Mouse (Mus musculus): ENCODE measurements around the gene Tbl2. TPM values are rescaled to one million over a fixed set of nuclear protein-coding genes. Genes with fewer than 3 reads are reported as not detected.
A peak's percentile ranks its signal among the peaks of the same experiment; 100 is the strongest.

The Tbl2 gene
- total RNA-seq, 1 experiment, result 49.6 TPM

GRCm38 (mm10) chr5:135186231-135186620, 36.8 kb downstream of the Tbl2 start:
- Histone ChIP-seq H3K4me3 (ENCODE audit: insufficient read depth in 1 of 2, low read depth in 1 of 2, low read length in 2 of 2, poor library complexity in 1 of 2, severe bottlenecking in 1 of 2) (peak overlapping the region; percentile 90 to 98), H3K4me1 (ENCODE audit: control insufficient read depth in 2 of 2, insufficient read depth in 2 of 2, low read length in 2 of 2, poor library complexity in 1 of 2) (peaks cover 2 to 7% of the 10 kb centered on the region in 2 experiments; a peak in 2 of 4 replicates), H3K36me3 (ENCODE audit: control insufficient read depth, insufficient read depth, low read length, poor library complexity, severe bottlenecking) (peaks cover 11% of the 10 kb centered on the region; the same call in 1 of the 2 replicates), H3K27ac (ENCODE audit: insufficient read depth, low read depth, low read length, poor library complexity, severe bottlenecking) (peak overlapping the region; percentile 86; the same call in 1 of the 2 replicates), H3K9ac (ENCODE audit: insufficient read depth, low read depth, low read length, poor library complexity, severe bottlenecking) (peak overlapping the region; percentile 87), H3K9me3 (ENCODE audit: control insufficient read depth, insufficient read depth, low read depth, low read length) (no peaks in the 10 kb centered on the region)
- TF ChIP-seq ZNF384 (IDR thresholded peaks at IDR 0.05; ENCODE audit: low read depth, low read length), result no peak
- no peak for TF ChIP-seq CHD2 (IDR thresholded peaks at IDR 0.05; ENCODE audit: low read depth, low read length)
- in situ Hi-C loops (cut with MboI; ENCODE audit: low sequenced_read_pairs in 2 of 2, unreplicated experiment in 2 of 2), result no loop called here
- DNase-seq (ENCODE audit: low read depth, low spot score), result no peak

GRCm38 (mm10) chr5:135186621-135187348, 37.3 kb downstream of the Tbl2 start, which contains the start of gene Baz1b:
TSS of gene Baz1b (plus strand) at chr5:135187264.
- peak; percentile 94 for DNase-seq (ENCODE audit: low read depth, low spot score)
- in situ Hi-C loops (cut with MboI; ENCODE audit: low sequenced_read_pairs in 2 of 2, unreplicated experiment in 2 of 2), result no loop called here
- Histone ChIP-seq H3K4me1 (ENCODE audit: control insufficient read depth in 2 of 2, insufficient read depth in 2 of 2, low read length in 2 of 2, poor library complexity in 1 of 2) (peaks cover 0 to 5% of the 10 kb centered on the region in 2 experiments; a peak in 3 of 4 replicates), H3K9ac (ENCODE audit: insufficient read depth, low read depth, low read length, poor library complexity, severe bottlenecking) (peak within 1 kb of the TSS; percentile 91), H3K4me3 (ENCODE audit: insufficient read depth in 1 of 2, low read depth in 1 of 2, low read length in 2 of 2, poor library complexity in 1 of 2, severe bottlenecking in 1 of 2) (peak within 1 kb of the TSS; percentile 90 to 98), H3K9me3 (ENCODE audit: control insufficient read depth, insufficient read depth, low read depth, low read length) (no peaks in the 10 kb centered on the region), H3K27ac (ENCODE audit: insufficient read depth, low read depth, low read length, poor library complexity, severe bottlenecking) (peak within 1 kb of the TSS; percentile 86), H3K36me3 (ENCODE audit: control insufficient read depth, insufficient read depth, low read length, poor library complexity, severe bottlenecking) (peaks cover 9% of the 10 kb centered on the region; the same call in 1 of the 2 replicates)
- TF ChIP-seq MAFK (IDR thresholded peaks at IDR 0.05; ENCODE audit: insufficient read depth, low read depth, low read length), result no peak
- TF ChIP-seq ZC3H11A (IDR thresholded peaks at IDR 0.05; ENCODE audit: borderline replicate concordance, low read depth, low read length), result no peak
- TF ChIP-seq HCFC1 (IDR thresholded peaks at IDR 0.05; ENCODE audit: borderline replicate concordance, insufficient read depth, low read length), result no peak
- peak; percentile 88 for TF ChIP-seq CHD2 (IDR thresholded peaks at IDR 0.05; ENCODE audit: low read depth, low read length)
- TF ChIP-seq ZNF384 (IDR thresholded peaks at IDR 0.05; ENCODE audit: low read depth, low read length), result no peak

GRCm38 (mm10) chr5:135187349-135188213, 38.1 kb downstream of the Tbl2 start:
- peaks cover 7% of the 10 kb centered on the region; the same call in 1 of the 2 replicates for H3K36me3 ChIP-seq (ENCODE audit: control insufficient read depth, insufficient read depth, low read length, poor library complexity, severe bottlenecking)
- peak overlapping the region; percentile 85 for H3K27ac ChIP-seq (ENCODE audit: insufficient read depth, low read depth, low read length, poor library complexity, severe bottlenecking)
- H3K4me1 ChIP-seq (ENCODE audit: control insufficient read depth in 2 of 2, insufficient read depth in 2 of 2, low read length in 2 of 2, poor library complexity in 1 of 2), result no peaks in the 10 kb centered on the region; a peak in 2 of 4 replicates
- in situ Hi-C loops (cut with MboI; ENCODE audit: low sequenced_read_pairs in 2 of 2, unreplicated experiment in 2 of 2), result no loop called here
- H3K4me3 ChIP-seq (ENCODE audit: insufficient read depth in 1 of 2, low read depth in 1 of 2, low read length in 2 of 2, poor library complexity in 1 of 2, severe bottlenecking in 1 of 2), result peak overlapping the region; percentile 90 to 98
- TF ChIP-seq ZNF384 (IDR thresholded peaks at IDR 0.05; ENCODE audit: low read depth, low read length) (no peak), HCFC1 (IDR thresholded peaks at IDR 0.05; ENCODE audit: borderline replicate concordance, insufficient read depth, low read length) (no peak), ZC3H11A (IDR thresholded peaks at IDR 0.05; ENCODE audit: borderline replicate concordance, low read depth, low read length) (no peak), CHD2 (IDR thresholded peaks at IDR 0.05; ENCODE audit: low read depth, low read length) (no peak), MAFK (IDR thresholded peaks at IDR 0.05; ENCODE audit: insufficient read depth, low read depth, low read length) (no peak)
- peak overlapping the region; percentile 91 for H3K9ac ChIP-seq (ENCODE audit: insufficient read depth, low read depth, low read length, poor library complexity, severe bottlenecking)
- peak; percentile 55 for DNase-seq (ENCODE audit: low read depth, low spot score)
- H3K9me3 ChIP-seq (ENCODE audit: control insufficient read depth, insufficient read depth, low read depth, low read length), result no peaks in the 10 kb centered on the region

- H3K36me3 ChIP-seq (ENCODE audit: control insufficient read depth, insufficient read depth, low read length, poor library complexity, severe bottlenecking), result peaks cover 11% of the 10 kb centered on the region
- DNase-seq (ENCODE audit: low read depth, low spot score), result no peak
- in situ Hi-C loops (cut with MboI; ENCODE audit: low sequenced_read_pairs in 2 of 2, unreplicated experiment in 2 of 2), result no loop called here
- peak overlapping the region; percentile 91 for H3K9ac ChIP-seq (ENCODE audit: insufficient read depth, low read depth, low read length, poor library complexity, severe bottlenecking)
- no peaks in the 10 kb centered on the region; a peak in 1 of 4 replicates for H3K4me1 ChIP-seq (ENCODE audit: control insufficient read depth in 2 of 2, insufficient read depth in 2 of 2, low read length in 2 of 2, poor library complexity in 1 of 2)
- H3K4me3 ChIP-seq (ENCODE audit: insufficient read depth in 1 of 2, low read depth in 1 of 2, low read length in 2 of 2, poor library complexity in 1 of 2, severe bottlenecking in 1 of 2), result peak overlapping the region; percentile 90 to 98
- TF ChIP-seq ZNF384 (IDR thresholded peaks at IDR 0.05; ENCODE audit: low read depth, low read length) (peak; percentile 74), HCFC1 (IDR thresholded peaks at IDR 0.05; ENCODE audit: borderline replicate concordance, insufficient read depth, low read length) (no peak), CHD2 (IDR thresholded peaks at IDR 0.05; ENCODE audit: low read depth, low read length) (no peak), ZC3H11A (IDR thresholded peaks at IDR 0.05; ENCODE audit: borderline replicate concordance, low read depth, low read length) (no peak), MAFK (IDR thresholded peaks at IDR 0.05; ENCODE audit: insufficient read depth, low read depth, low read length) (no peak)
- H3K9me3 ChIP-seq (ENCODE audit: control insufficient read depth, insufficient read depth, low read depth, low read length), result no peaks in the 10 kb centered on the region
- H3K27ac ChIP-seq (ENCODE audit: insufficient read depth, low read depth, low read length, poor library complexity, severe bottlenecking), result peak overlapping the region; percentile 85; the same call in 1 of the 2 replicates
Measured at GRCm38 (mm10) chr5:135188214-135188554, 38.7 kb downstream of the Tbl2 start.

All from ES-E14 (cell line).